Mouse (Mus musculus) yolk sac, embryonic 10.5 days (tissue): ENCODE measurements around the gene Aig1.

Source experiments
- DNase-seq: peaks from one replicate; pipeline ENCODE4 v3.0.0-alpha.2; 2017; ENCODE audit warnings: low spot score

Aig1 gene

DNA sequence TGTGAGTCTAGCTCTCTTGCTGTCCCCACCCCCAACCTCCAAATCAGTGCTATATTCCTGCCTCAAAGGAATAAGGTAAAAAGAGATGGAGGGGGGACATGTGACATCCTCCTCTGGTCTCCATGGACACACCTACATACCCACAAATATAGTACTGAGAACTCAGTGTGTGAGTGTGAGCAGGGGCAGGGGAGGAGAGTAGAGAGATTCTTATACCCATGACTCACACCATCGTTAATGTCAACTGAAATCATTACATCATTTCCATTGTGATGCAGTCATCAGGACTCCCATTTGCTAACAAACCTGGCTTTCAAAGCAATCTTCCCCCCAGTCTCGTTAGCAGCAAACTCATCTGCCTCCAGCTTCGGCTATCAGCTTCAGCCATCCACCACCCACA lies 92.8 kb downstream of the Aig1 start:
- no peak for DNase-seq

DNA sequence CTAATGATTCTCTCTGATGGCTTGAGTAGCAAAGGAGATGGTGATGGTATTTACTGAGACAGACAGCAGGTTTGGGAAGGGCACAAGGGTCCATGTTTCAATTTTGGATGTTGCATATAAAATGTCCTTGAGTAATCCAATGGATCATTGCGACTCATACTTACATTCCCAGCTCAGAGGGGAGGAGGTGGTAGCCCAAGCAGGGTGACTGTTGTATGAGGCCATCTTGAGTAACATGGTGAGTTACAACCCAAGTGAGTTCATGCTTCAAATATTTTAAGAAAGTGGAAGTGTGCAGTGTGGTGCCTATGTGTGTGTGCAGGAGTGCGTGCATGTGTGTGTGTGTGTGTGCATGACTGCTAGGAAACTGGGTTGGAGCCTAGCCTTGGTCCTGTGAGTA lies 93.4 kb downstream of the Aig1 start:
- no peak for DNase-seq

DNA sequence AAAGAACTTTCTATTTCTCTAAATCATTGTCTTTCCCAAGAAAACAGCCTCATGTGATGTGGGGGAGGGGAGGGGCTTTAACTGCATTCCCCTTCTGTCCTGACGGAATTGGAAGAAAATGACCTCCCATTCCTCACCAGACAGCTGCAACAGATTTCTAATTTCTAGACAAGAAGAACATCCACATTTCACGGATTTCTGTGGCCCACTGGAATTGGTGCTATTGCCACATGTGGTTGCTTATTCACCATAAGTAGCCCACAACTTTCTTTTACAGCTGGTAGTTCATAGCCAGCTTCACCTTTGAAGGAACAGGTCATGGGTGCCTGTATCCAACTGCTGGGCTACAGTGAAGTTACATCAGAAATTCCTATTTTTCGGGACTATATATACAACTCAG lies 93.9 kb downstream of the Aig1 start:
- DNase-seq: no peak

DNA sequence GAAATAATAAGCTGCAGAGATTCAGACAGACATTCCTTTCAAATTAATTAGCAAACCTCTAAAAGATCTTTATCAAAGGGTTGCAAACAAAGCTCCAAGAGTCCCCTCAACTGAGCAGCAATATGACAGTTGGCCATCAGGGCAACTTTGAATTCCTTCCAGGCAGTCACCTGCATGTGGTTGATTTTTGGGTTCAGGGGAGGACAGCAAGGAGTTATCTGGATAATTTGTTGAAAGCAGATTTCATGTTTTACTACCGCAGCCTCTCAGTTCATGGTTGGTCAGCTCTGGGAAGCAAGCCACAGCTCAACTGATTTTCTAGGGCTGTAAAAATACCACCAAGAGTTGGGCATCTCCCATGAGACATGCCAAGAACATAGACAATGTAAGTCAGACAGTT lies 98.1 kb downstream of the Aig1 start:
- DNase-seq: no peak

DNA sequence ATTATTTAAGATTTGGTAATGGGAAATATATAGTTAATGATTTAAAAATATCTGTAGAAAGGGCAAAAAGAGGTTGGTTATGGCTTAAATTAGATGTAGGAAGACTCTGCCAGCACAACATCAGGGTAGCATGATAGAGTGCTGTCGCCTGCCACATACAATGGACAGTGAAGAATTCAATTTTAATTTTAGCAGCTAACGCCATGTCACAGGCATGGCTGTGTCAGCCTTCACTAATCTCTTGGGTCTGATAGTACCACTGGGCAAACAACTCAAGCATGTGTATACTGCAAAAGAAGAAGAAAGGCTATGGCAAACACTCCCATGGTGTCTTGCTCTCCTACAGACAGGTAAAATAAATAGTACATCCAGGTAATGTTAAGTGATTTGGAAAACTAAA lies 99.0 kb downstream of the Aig1 start:
- DNase-seq: no peak

GRCm38 (mm10) chr10:13768866-13769265 lies 99.9 kb downstream of the Aig1 start:
- no peak for DNase-seq

GRCm38 (mm10) chr10:13767076-13767475 lies 101.7 kb downstream of the Aig1 start:
- no peak for DNase-seq

DNA sequence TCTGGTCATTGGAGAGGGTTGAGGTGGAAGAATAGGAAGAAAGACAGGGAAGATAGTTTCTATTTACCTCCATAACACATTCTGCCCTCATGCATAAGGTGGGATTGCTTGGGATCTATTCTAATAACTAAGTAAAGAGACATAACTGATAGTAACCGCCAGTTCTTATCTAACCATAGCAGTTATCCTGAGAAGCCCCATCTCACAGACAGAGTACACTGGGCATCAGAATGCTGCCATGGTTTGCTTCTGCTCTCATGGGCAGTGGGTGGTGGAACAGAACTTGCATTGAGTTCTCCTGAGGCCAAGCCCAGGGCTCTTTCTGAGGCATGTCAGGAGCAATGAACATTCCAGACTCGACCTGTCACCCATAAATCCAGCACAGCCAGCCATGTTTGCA lies 105.6 kb downstream of the Aig1 start:
- no peak for DNase-seq

GRCm38 (mm10) chr10:13754712-13755111 lies 114.1 kb downstream of the Aig1 start:
- DNase-seq: no peak

- no peak for DNase-seq
Measured at GRCm38 (mm10) chr10:13753777-13754176, 115.0 kb downstream of the Aig1 start.

DNA sequence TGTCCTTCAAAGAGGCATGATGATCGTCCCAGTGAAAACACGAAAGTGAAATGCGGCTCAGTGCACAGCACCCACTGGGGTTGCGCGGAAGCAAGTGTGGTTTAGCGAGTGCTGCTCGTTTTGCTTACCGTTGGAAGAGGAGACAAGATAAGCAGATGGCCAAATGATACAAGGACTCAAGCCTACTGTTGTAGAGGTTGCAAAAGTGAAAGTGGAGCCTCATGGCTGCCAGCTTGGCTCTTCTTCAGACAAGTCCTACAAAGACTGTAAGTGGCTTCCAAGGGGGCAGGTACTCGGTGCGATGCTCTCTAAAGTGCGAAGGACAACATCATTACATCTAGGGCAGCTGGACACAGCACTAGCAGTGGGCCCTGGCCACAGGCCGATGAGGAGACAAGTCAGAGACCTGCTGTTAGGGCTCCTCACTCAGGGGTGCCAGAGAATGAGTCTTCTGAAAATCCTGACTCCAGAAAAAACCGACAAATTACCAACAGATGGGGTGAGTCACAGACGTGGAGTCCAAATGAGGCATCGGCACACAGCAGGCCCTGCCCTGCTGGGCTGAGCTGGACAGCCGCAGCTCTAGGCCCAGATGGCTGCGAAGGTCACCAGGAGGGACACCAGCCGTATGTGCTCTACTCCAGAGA lies 129.2 kb downstream of the Aig1 start:
- DNase-seq: no peak

GRCm38 (mm10) chr10:13730039-13730748 lies 138.6 kb downstream of the Aig1 start:
- no peak for DNase-seq

DNA sequence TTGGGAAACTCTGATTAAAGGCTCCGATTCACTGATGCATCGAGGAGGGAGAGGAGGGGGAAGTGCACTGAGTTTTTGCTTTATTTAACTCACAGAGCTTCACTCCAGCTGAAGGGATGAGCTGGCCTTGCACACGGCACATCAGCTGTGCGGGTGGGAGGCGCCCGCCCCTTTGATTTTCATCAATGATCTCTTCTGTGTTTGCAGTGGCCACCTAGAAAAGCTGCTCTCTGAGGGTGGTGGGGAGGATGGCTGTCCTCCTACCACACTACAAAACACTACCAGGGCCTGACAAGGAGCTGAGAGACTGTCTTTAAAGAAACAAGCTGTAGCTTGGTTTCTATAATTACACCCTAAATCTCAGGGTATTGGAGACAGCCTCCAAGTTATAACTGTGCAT lies 141.1 kb downstream of the Aig1 start:
- DNase-seq: no peak

DNA sequence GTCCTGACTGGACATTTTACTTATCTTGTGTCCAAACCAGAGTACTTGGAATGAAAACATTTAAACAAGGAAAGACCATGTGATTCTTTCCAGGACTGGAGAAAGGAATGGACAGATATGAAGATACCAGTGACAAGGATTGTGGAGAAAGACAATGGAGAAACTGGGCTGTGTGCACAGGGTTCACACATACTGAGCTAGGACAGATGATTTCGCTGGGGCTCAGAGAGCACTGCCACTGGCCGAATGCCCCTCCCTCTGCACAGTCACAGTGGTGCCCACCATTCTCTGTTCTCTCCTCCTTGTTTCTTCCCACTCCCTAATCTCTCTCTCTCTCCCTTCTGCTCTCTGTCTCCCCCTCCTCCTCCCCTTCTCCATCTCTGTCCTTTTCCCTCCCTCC lies 142.6 kb downstream of the Aig1 start:
- DNase-seq: no peak

DNA sequence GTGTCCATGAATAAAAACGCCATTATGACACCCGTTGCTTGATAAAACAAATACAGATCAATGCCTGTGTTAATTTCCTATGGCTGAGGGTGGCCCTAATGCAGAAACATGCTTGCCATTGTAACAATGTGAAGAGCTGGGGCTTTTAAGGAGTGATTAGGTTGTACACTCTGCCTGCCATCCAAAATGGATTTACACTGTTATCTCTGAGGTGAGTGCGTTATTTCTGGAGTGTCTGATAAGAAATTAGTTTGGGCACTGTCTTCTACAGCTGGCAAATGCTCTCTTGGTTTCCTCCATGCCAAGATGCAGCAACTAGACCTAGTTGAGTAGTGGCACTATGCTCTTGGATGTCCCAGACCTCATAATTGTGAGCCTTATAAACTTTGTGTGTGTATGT lies 143.5 kb downstream of the Aig1 start:
- DNase-seq: no peak

DNA sequence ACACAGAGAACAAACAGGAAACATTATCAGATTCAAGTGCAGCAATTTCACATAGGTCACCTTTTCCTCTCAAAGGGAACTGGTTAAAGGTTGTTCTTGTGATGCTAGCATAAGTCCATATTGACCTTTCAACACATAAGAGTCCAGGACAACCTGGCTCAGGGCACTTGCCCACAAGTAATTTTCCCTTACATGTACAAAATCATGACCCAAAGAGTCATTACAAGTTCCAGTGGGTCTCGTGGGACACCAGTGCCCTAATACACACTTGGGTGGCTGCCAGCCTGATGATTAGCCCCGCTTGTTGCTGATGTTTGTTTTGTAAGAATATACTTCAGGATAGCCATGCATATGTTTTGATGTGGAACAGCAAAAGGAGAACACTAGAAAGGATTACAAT lies 152.6 kb downstream of the Aig1 start:
- DNase-seq: no peak

GRCm38 (mm10) chr10:13715584-13715983 lies 153.2 kb downstream of the Aig1 start:
- DNase-seq: no peak

GRCm38 (mm10) chr10:13714920-13715293 lies 153.9 kb downstream of the Aig1 start:
- DNase-seq: no peak

DNA sequence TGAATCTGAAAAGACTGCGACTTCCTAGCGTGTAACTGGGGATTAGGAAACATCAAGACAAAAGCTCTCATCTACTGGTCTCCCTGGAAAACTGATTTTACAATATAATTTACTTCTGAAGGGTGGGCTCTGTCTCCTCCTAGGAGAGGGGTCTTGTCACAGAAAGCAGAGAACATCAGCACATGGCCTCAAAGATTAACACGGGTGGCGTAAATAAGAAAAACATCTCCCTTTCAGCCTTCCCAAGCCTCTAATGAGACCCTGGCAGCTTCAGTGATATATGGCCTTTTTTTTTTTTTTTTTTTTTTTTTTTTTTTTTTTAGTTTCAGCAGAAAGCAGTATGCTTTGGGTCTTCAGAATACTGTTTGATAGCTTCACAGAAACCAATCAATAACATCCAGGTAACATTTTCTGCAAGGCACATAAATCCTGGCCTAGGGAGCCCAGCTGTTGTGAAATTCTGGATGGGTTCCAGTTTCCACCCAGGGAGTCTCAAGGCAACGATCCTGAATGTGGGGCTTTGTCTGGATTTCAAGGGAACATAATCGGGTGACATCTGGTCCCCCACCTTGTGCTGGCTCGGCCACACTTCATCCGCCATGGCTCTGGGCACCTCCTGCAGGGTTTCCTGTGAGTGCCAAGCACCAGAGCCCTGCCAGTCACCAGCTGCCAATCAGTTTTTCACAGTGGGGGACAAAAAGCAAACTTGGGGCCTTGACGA lies 154.4 kb downstream of the Aig1 start:
- no peak for DNase-seq

DNA sequence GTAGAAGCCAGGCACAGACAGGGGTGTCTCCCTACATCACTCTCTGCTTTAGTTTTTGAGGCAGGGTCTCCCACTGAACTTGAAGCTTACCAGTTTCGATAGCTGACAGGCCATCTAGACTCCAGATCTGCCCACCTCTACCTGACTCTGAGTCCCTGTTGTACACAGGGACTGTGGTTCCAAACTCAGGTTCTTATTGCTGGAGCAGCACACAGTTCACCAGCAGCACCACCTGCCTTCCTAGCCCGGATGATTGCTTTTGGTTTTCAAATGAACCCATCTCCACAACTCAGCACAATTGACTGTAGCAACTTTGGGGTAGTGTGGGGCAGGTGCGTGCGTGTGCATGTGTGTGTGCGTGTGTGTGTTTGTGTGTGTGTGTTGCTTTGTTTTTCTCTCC lies 155.1 kb downstream of the Aig1 start:
- no peak for DNase-seq

DNA sequence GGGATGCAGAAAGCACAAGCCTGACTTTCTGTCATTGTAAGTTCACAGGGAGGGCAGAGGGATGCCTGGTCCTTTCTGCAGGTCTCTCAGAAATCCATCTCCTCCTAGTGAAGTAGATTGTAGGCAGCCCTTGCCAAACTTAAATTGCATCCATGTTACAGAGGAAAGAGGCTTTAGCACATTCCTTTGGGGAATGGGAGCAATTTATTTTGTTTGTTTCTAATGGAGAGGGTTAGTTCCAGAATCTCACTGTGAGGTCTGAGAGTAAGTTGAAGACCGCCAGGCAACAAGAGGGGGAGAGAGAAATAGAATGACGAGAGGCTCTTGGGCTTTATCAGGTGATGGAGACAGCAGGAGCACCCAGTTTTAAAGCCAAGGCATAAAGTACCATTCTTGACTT lies 155.7 kb downstream of the Aig1 start:
- no peak for DNase-seq

DNA sequence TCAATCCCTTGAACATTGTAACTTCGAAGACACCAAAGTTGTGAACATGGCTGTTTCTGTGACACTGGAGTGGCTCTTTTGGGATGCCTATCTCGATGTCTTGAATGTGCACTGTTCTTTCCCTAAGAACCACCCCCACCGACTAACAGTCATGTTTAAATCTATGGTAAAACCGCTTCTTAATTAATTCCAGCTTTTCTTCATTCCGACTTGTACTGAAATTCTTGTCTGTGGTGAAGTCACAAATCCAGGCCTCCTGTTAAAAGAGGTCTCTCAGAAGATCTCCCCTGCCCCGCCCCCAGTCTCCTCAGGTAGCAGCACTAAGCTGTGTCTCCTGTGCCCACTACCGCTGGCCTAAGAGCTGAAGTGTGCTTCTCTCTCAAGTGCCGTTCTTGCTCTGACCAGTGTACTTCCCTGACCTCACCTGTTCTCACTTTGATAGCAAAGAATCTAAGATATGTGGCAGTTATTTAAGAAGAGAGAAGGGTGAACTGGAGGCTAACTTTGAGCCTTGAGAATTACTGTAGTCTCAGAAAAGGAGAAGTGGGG lies 157.4 kb downstream of the Aig1 start:
- DNase-seq: no peak

DNA sequence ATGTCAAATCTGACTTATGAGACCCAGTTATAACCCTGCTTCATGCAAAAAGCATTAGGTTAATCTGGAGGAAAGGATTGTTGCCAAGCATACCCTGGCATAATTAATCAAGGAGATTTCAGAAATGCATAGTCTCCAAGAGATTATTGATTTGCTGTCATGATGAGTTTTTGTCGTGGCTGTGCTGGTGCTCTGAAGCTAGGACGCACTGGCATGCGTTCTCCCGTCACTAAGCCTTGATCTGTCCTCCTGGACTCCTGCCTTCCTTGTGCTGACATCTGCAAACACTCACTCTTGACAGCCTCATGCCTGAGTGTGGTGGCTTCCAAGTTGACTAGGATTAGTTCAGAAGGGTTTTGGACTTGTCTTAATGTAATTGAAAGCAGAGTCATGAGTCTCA lies 163.0 kb downstream of the Aig1 start:
- no peak for DNase-seq
